Mouse (Mus musculus): ENCODE results near the gene Tmsb10. TPM values are rescaled to one million over a fixed set of nuclear protein-coding genes. Genes with fewer than 3 reads are reported as not detected.

Gene Tmsb10
- polyA plus RNA-seq (2012; rRNA removed) = 16.5 and 30.4 TPM in 2 replicates

DNA sequence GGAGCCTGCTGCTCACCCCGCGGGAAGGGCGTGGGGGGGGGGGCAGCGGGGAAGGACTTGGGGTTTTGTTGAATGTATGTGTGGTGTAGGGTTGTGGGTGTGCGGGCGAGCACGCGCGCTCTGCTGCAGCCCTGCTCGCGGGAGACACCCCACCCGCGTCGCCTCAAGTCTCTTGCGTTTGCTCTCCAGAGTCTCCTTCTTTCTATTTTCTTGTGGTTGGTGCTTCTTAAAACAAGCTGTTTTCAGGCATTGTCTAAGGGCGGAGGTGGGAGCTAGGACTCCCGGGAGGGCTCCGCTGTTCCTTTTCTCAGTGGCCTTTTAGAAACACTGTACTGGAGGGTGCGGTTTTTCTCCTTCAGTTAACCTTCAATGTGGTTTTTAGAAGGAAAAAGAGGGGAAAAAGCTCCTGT lies at the start of gene Tmsb10:
Gene Tmsb10, minus strand, starts transcription at position 87 of the 410 bp plus-strand sequence.
- 6% methylated on average over 19 of the region's 19 CpGs for WGBS

DNA sequence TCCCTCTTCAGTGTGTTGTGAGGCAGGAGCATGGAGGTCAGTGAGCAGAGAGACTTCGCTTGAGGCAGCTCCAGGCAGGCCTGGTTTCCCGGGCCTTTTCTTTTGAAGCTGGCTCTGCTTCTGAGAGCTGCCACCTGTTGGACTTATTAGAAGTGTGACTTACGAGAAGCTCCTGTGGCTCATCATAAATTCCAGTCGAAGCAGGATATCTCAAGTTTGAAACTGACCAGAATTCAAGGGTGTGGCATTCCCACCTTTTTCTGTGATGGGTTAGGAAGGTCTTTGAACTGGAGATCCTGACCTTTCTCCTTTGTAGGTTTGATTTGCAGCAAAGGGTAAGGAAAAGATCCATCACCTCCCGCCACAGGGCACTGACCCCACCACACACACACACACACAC lies 45.1 kb upstream of the Tmsb10 start:
- 67% methylated on average over 5 of the region's 5 CpGs for WGBS
- Histone ChIP-seq H3K4me1 (ENCODE audit: control insufficient read depth, insufficient read depth, insufficient read length, low read length) (peaks cover 3% of the 10 kb centered on the region; the same call in 1 of the 2 replicates), H3K36me3 (ENCODE audit: control insufficient read depth, insufficient read depth, low read length) (no peaks in the 10 kb centered on the region), H3K4me3 (ENCODE audit: low read depth, low read length) (no peak overlapping the region), H3K27me3 (ENCODE audit: control insufficient read depth, insufficient read depth, low read length) (no peaks in the 10 kb centered on the region), H3K27ac (ENCODE audit: insufficient read depth, low read depth, low read length) (no peak overlapping the region)
- TF ChIP-seq POLR2A (IDR thresholded peaks at IDR 0.05; ENCODE audit: low read depth, low read length) (no peak), CTCF (IDR thresholded peaks at IDR 0.05; ENCODE audit: extremely low read depth, insufficient read length, insufficient replicate concordance, low read depth, low read length) (no peak)

More for the DNA sequence above, at the start of gene Tmsb10:
- H3K27ac ChIP-seq (ENCODE audit: insufficient read depth, low read depth, low read length) = peak within 1 kb of the TSS; percentile 48
- no peaks in the 10 kb centered on the region for H3K27me3 ChIP-seq (ENCODE audit: control insufficient read depth, insufficient read depth, low read length)
- H3K36me3 ChIP-seq (ENCODE audit: control insufficient read depth, insufficient read depth, low read length) = no peaks in the 10 kb centered on the region
- H3K4me3 ChIP-seq (ENCODE audit: low read depth, low read length) = peak within 1 kb of the TSS; percentile 93
- TF ChIP-seq POLR2A (IDR thresholded peaks at IDR 0.05; ENCODE audit: low read depth, low read length) = no peak
- TF ChIP-seq CTCF (IDR thresholded peaks at IDR 0.05; ENCODE audit: extremely low read depth, insufficient read length, insufficient replicate concordance, low read depth, low read length) = no peak
- H3K4me1 ChIP-seq (ENCODE audit: control insufficient read depth, insufficient read depth, insufficient read length, low read length) = peaks cover 23% of the 10 kb centered on the region

DNA sequence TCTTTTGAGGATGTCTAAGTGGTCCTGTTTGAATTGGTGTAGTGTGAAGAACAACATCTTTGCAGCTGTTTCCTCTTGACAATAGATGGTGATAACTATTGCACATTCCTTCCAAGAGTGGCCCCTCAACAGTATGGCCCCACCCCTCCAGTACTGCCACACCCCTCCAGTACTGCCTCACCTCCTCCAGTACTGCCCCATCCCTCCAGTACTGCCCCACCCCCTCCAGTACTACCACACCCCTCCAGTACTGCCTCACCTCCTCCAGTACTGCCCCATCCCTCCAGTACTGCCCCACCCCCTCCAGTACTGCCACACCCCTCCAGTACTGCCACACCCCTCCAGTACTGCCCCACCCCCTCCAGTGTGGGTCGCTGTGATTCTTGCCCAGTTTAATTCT lies 43.8 kb upstream of the Tmsb10 start:
- no peaks in the 10 kb centered on the region for H3K27me3 ChIP-seq (ENCODE audit: control insufficient read depth, insufficient read depth, low read length)
- peaks cover 3% of the 10 kb centered on the region; the same call in 1 of the 2 replicates for H3K4me1 ChIP-seq (ENCODE audit: control insufficient read depth, insufficient read depth, insufficient read length, low read length)
- TF ChIP-seq CTCF (IDR thresholded peaks at IDR 0.05; ENCODE audit: extremely low read depth, insufficient read length, insufficient replicate concordance, low read depth, low read length) (no peak), POLR2A (IDR thresholded peaks at IDR 0.05; ENCODE audit: low read depth, low read length) (no peak)
- 41% methylated on average over 1 of the region's 1 CpGs for WGBS
- no peak overlapping the region for H3K4me3 ChIP-seq (ENCODE audit: low read depth, low read length)
- no peak overlapping the region for H3K27ac ChIP-seq (ENCODE audit: insufficient read depth, low read depth, low read length)
- H3K36me3 ChIP-seq (ENCODE audit: control insufficient read depth, insufficient read depth, low read length) = no peaks in the 10 kb centered on the region

DNA sequence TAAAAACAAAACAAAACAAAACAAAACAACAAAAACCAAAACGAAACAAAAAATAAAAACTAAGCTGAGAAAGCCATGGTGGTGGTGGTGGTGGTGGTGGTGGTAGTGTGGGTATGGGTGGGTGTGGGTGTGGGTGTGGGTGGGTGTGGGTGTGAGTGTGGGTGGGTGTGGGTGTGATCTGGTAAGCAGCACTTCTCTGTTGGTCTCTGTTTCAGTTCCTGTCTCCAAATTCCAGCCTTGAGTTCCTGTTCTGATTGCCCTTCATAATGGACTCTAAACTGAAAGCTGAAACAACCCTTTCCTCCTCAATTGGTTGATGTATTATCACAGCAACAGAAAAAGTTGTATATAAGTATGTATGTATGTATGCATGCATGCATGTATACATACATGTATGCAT lies 40.3 kb upstream of the Tmsb10 start:
- Histone ChIP-seq H3K27ac (ENCODE audit: insufficient read depth, low read depth, low read length) (no peak overlapping the region), H3K4me1 (ENCODE audit: control insufficient read depth, insufficient read depth, insufficient read length, low read length) (peaks cover 4% of the 10 kb centered on the region; the same call in 1 of the 2 replicates), H3K27me3 (ENCODE audit: control insufficient read depth, insufficient read depth, low read length) (no peaks in the 10 kb centered on the region), H3K36me3 (ENCODE audit: control insufficient read depth, insufficient read depth, low read length) (no peaks in the 10 kb centered on the region), H3K4me3 (ENCODE audit: low read depth, low read length) (no peak overlapping the region)
- TF ChIP-seq CTCF (IDR thresholded peaks at IDR 0.05; ENCODE audit: extremely low read depth, insufficient read length, insufficient replicate concordance, low read depth, low read length) (no peak), POLR2A (IDR thresholded peaks at IDR 0.05; ENCODE audit: low read depth, low read length) (no peak)
- 71% methylated on average over 1 of the region's 1 CpGs for WGBS

DNA sequence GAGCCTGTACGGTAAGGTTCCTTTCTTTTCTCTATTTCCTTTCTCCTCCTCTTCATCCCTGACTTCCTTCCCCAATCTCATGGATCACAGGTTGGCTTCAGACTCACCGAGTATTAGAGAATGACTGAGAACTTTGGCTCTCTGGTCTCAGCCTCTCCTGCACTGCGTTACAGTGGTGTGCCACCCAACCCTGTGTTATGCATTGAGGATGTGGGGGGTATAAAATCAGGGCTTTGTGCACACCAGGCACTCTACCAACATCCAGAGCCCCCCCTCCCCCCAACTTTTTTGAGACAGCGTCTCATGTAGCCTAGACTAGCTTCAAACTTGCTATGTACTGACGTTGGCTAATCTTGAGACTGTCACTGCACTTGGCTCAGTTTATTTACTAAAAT lies 35.1 kb upstream of the Tmsb10 start:
- Histone ChIP-seq H3K4me1 (ENCODE audit: control insufficient read depth, insufficient read depth, insufficient read length, low read length) (peaks cover 16% of the 10 kb centered on the region), H3K27me3 (ENCODE audit: control insufficient read depth, insufficient read depth, low read length) (no peaks in the 10 kb centered on the region), H3K4me3 (ENCODE audit: low read depth, low read length) (no peak overlapping the region), H3K27ac (ENCODE audit: insufficient read depth, low read depth, low read length) (no peak overlapping the region), H3K36me3 (ENCODE audit: control insufficient read depth, insufficient read depth, low read length) (no peaks in the 10 kb centered on the region)
- WGBS = 43% methylated on average over 5 of the region's 5 CpGs
- TF ChIP-seq CTCF (IDR thresholded peaks at IDR 0.05; ENCODE audit: extremely low read depth, insufficient read length, insufficient replicate concordance, low read depth, low read length) = no peak
- no peak for TF ChIP-seq POLR2A (IDR thresholded peaks at IDR 0.05; ENCODE audit: low read depth, low read length)

DNA sequence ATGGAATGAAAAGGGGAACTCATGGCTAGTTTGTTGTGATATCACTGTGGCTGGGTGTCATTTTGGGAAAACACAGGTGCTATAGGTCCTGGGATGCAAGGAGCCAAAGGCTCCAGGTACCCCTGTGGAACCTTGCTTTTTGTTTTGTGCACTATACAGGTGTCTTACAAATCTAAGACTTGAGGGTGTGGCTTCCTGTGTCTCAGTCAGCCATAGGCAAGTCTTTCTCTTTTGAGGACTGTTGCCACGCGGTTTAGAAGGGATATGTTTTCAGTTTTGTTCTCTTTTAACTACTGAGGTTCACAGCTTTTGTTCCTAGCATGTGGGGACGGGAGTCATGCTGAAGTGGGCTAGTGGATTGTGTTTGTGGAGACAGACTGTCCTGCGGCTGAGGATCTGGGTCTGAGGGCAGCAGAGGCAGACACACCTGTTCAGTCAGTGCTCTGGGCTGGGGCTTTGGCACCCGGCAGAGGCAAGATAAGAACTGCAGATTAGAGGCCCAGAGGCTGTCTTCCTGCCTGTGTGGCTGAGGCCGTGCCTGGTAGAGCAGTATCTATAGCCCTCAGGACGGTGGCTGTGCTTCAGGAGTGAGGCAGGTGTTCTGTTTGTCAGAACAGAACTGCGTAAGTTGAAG lies 34.6 kb upstream of the Tmsb10 start:
- H3K27ac ChIP-seq (ENCODE audit: insufficient read depth, low read depth, low read length) = no peak overlapping the region

DNA sequence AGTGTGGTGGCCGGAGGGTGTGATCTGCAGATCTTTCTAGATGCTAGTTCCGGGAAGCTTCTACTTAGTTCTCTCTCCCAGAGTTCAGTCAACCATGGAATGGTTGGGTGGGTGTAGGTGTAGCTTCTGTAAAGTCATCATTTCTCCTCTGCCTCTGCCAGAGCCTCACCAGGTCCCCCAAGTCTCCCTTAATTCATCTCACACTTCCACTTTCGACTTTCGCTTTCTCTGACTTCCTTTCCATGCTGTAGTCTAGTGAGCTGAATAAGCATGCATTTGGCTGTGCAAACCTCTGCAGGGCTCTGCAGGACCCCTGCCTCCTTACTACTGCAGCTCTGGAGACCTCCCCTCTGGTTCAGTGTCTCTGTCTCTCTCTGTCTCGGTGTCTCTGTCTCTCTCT lies 31.7 kb upstream of the Tmsb10 start:
- Histone ChIP-seq H3K27me3 (ENCODE audit: control insufficient read depth, insufficient read depth, low read length) (no peaks in the 10 kb centered on the region), H3K4me1 (ENCODE audit: control insufficient read depth, insufficient read depth, insufficient read length, low read length) (peaks cover 16% of the 10 kb centered on the region), H3K36me3 (ENCODE audit: control insufficient read depth, insufficient read depth, low read length) (no peaks in the 10 kb centered on the region), H3K27ac (ENCODE audit: insufficient read depth, low read depth, low read length) (peak overlapping the region; percentile 8; the same call in 1 of the 2 replicates), H3K4me3 (ENCODE audit: low read depth, low read length) (no peak overlapping the region)
- WGBS = 58% methylated on average over 5 of the region's 5 CpGs
- no peak for TF ChIP-seq POLR2A (IDR thresholded peaks at IDR 0.05; ENCODE audit: low read depth, low read length)
- no peak for TF ChIP-seq CTCF (IDR thresholded peaks at IDR 0.05; ENCODE audit: extremely low read depth, insufficient read length, insufficient replicate concordance, low read depth, low read length)

More for the DNA sequence above, 34.6 kb upstream of the Tmsb10 start:
- H3K27me3 ChIP-seq (ENCODE audit: control insufficient read depth, insufficient read depth, low read length) = no peaks in the 10 kb centered on the region
- no peaks in the 10 kb centered on the region for H3K36me3 ChIP-seq (ENCODE audit: control insufficient read depth, insufficient read depth, low read length)
- WGBS = 17% methylated on average over 8 of the region's 8 CpGs
- TF ChIP-seq CTCF (IDR thresholded peaks at IDR 0.05; ENCODE audit: extremely low read depth, insufficient read length, insufficient replicate concordance, low read depth, low read length) = no peak
- TF ChIP-seq POLR2A (IDR thresholded peaks at IDR 0.05; ENCODE audit: low read depth, low read length) = no peak
- no peak overlapping the region for H3K4me3 ChIP-seq (ENCODE audit: low read depth, low read length)
- peaks cover 16% of the 10 kb centered on the region for H3K4me1 ChIP-seq (ENCODE audit: control insufficient read depth, insufficient read depth, insufficient read length, low read length)

Data from small intestine, adult 2 months (tissue).